Mouse (Mus musculus): ENCODE results near the gene Epb42. TPM values are rescaled to one million over a fixed set of nuclear protein-coding genes. Genes with fewer than 3 reads are reported as not detected.

Gene Epb42
- total and polyA plus RNA-seq, 2 experiments = 0.10 TPM; not detected in 1

DNA sequence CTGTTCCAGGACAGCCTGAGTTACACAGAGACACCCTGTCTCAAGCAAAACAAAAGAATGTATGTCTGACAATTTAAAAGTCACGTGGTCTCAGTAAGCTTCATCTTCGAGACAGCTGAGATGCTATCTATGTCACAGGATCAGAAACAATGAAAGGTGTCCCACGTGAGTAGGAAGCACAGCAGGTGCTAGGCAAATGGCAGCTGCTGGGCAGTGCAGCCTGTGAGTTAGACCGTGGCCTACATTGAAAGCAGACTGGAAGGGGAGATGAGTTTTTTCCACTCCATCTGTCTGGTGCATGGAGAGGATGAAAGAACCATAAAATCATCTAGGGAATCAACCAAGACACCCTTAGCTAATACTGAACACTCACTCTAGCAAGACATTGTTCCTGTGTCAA, 30.2 kb upstream of the Epb42 start:
- Histone ChIP-seq H3K79me2 (ENCODE audit: control insufficient read depth, insufficient read depth, low read length) (no peaks in the 10 kb centered on the region), H3K4me1 (ENCODE audit: control insufficient read depth, insufficient read depth, low read length) (no peaks in the 10 kb centered on the region), H3K27me3 (ENCODE audit: control insufficient read depth, insufficient read depth, low read length) (no peaks in the 10 kb centered on the region), H3K27ac (replicated peaks; ENCODE audit: insufficient read depth, low read depth, low read length) (no peak overlapping the region), H3K36me3 (ENCODE audit: control insufficient read depth, insufficient read depth, low read length) (no peaks in the 10 kb centered on the region), H3K9ac (ENCODE audit: low read depth, low read length) (no peak overlapping the region), H3K4me3 (ENCODE audit: insufficient read depth, low read depth, low read length) (no peak overlapping the region)
- no peak for DNase-seq (ENCODE audit: extremely low read depth, low read depth, low spot score)
- WGBS = 58% methylated on average over 4 of the region's 4 CpGs
- TF ChIP-seq POLR2A (IDR thresholded peaks at IDR 0.05; ENCODE audit: extremely low read depth, insufficient read depth, low read length) (no peak), CTCF (IDR thresholded peaks at IDR 0.05; ENCODE audit: low read depth, low read length) (no peak)

DNA sequence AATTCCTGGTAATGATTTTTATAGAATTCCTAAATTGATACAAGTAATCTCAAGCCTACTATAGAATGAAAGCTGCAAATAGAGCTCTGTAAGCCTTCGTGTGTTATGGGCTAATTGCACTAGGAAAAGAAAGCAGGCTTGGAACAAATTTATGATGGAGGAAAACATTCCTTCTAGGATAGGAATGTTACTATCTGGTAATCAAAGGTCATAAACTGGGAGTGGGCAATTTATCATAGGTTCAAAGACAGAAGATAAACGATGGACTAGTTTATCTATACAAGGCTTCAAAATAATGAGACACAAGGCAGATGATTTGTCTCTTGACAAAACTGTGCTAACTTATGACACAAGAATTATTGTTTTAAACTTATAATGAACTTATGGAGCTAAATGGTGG, 24.4 kb upstream of the Epb42 start:
- Histone ChIP-seq H3K9ac (ENCODE audit: low read depth, low read length) (no peak overlapping the region), H3K36me3 (ENCODE audit: control insufficient read depth, insufficient read depth, low read length) (no peaks in the 10 kb centered on the region), H3K27ac (replicated peaks; ENCODE audit: insufficient read depth, low read depth, low read length) (no peak overlapping the region), H3K4me3 (ENCODE audit: insufficient read depth, low read depth, low read length) (no peak overlapping the region), H3K79me2 (ENCODE audit: control insufficient read depth, insufficient read depth, low read length) (no peaks in the 10 kb centered on the region), H3K4me1 (ENCODE audit: control insufficient read depth, insufficient read depth, low read length) (no peaks in the 10 kb centered on the region), H3K27me3 (ENCODE audit: control insufficient read depth, insufficient read depth, low read length) (no peaks in the 10 kb centered on the region; the same call in 1 of the 2 replicates)
- TF ChIP-seq POLR2A (IDR thresholded peaks at IDR 0.05; ENCODE audit: extremely low read depth, insufficient read depth, low read length) = no peak
- no peak for TF ChIP-seq CTCF (IDR thresholded peaks at IDR 0.05; ENCODE audit: low read depth, low read length)
- no peak for DNase-seq (ENCODE audit: extremely low read depth, low read depth, low spot score)
- WGBS = 77% methylated on average over 2 of the region's 2 CpGs

DNA sequence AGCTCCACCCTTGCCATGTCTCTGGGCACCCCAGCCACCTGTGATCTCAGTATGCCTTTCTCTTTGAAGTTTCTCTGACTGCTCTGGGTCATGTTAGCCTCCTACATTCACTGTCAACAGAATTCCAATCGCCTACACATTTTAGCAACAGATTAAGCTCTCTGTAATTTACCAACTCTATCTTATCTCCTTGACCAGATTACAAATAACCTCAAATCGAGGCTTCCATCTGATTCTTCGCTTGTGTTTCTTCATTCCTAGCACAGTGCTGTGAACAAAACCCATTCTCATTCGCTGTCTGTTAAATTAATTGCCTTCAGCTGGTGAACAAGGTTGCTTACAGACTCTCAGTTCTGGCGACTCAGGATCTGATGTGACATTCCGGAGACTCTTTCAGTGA, 21.1 kb upstream of the Epb42 start:
- no peaks in the 10 kb centered on the region; the same call in 1 of the 2 replicates for H3K27me3 ChIP-seq (ENCODE audit: control insufficient read depth, insufficient read depth, low read length)
- 53% methylated on average over 6 of the region's 6 CpGs for WGBS
- TF ChIP-seq POLR2A (IDR thresholded peaks at IDR 0.05; ENCODE audit: extremely low read depth, insufficient read depth, low read length) = no peak
- no peak for TF ChIP-seq CTCF (IDR thresholded peaks at IDR 0.05; ENCODE audit: low read depth, low read length)
- H3K79me2 ChIP-seq (ENCODE audit: control insufficient read depth, insufficient read depth, low read length) = no peaks in the 10 kb centered on the region
- H3K4me3 ChIP-seq (ENCODE audit: insufficient read depth, low read depth, low read length) = no peak overlapping the region
- DNase-seq (ENCODE audit: extremely low read depth, low read depth, low spot score) = no peak
- H3K36me3 ChIP-seq (ENCODE audit: control insufficient read depth, insufficient read depth, low read length) = no peaks in the 10 kb centered on the region
- no peak overlapping the region for H3K9ac ChIP-seq (ENCODE audit: low read depth, low read length)
- H3K4me1 ChIP-seq (ENCODE audit: control insufficient read depth, insufficient read depth, low read length) = no peaks in the 10 kb centered on the region
- H3K27ac ChIP-seq (replicated peaks; ENCODE audit: insufficient read depth, low read depth, low read length) = no peak overlapping the region

GRCm38 (mm10) chr2:121055915-121056314, 19.0 kb upstream of the Epb42 start:
- no peak overlapping the region for H3K4me3 ChIP-seq (ENCODE audit: insufficient read depth, low read depth, low read length)
- H3K27me3 ChIP-seq (ENCODE audit: control insufficient read depth, insufficient read depth, low read length) = no peaks in the 10 kb centered on the region; the same call in 1 of the 2 replicates
- no peaks in the 10 kb centered on the region for H3K79me2 ChIP-seq (ENCODE audit: control insufficient read depth, insufficient read depth, low read length)
- DNase-seq (ENCODE audit: extremely low read depth, low read depth, low spot score) = no peak
- no peaks in the 10 kb centered on the region for H3K4me1 ChIP-seq (ENCODE audit: control insufficient read depth, insufficient read depth, low read length)
- no peak overlapping the region for H3K27ac ChIP-seq (replicated peaks; ENCODE audit: insufficient read depth, low read depth, low read length)
- no peaks in the 10 kb centered on the region for H3K36me3 ChIP-seq (ENCODE audit: control insufficient read depth, insufficient read depth, low read length)
- 88% methylated on average over 6 of the region's 6 CpGs for whole genome bisulfite sequencing
- no peak overlapping the region for H3K9ac ChIP-seq (ENCODE audit: low read depth, low read length)
- TF ChIP-seq POLR2A (IDR thresholded peaks at IDR 0.05; ENCODE audit: extremely low read depth, insufficient read depth, low read length) (no peak), CTCF (IDR thresholded peaks at IDR 0.05; ENCODE audit: low read depth, low read length) (no peak)

DNA sequence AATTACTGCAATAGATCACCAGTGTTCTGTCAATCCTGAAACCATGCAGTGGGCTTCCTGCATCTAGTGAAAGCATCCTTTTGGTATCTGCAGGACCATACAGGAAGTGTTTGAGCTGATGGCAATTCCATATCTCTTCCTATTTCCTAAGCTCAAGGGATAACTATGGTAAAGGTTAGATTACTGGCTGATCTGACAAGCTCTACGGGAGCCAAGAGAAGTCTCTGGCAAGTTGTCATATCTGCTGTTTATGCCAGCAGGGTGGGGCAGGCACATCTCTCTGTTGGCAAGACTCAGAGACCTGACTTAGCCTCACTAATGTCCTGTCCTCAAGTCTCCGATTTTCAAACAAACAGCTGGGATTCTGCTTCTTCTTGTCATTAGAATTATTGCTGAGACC, 17.2 kb upstream of the Epb42 start:
- WGBS = 22% methylated on average over 2 of the region's 2 CpGs
- no peaks in the 10 kb centered on the region for H3K36me3 ChIP-seq (ENCODE audit: control insufficient read depth, insufficient read depth, low read length)
- TF ChIP-seq POLR2A (IDR thresholded peaks at IDR 0.05; ENCODE audit: extremely low read depth, insufficient read depth, low read length) (no peak), CTCF (IDR thresholded peaks at IDR 0.05; ENCODE audit: low read depth, low read length) (no peak)
- H3K4me1 ChIP-seq (ENCODE audit: control insufficient read depth, insufficient read depth, low read length) = no peaks in the 10 kb centered on the region
- H3K79me2 ChIP-seq (ENCODE audit: control insufficient read depth, insufficient read depth, low read length) = no peaks in the 10 kb centered on the region
- H3K27ac ChIP-seq (replicated peaks; ENCODE audit: insufficient read depth, low read depth, low read length) = no peak overlapping the region
- H3K4me3 ChIP-seq (ENCODE audit: insufficient read depth, low read depth, low read length) = no peak overlapping the region
- H3K9ac ChIP-seq (ENCODE audit: low read depth, low read length) = no peak overlapping the region
- DNase-seq (ENCODE audit: extremely low read depth, low read depth, low spot score) = peak; percentile 27
- H3K27me3 ChIP-seq (ENCODE audit: control insufficient read depth, insufficient read depth, low read length) = no peaks in the 10 kb centered on the region; the same call in 1 of the 2 replicates

GRCm38 (mm10) chr2:121052176-121052575, 15.3 kb upstream of the Epb42 start:
- DNase-seq (ENCODE audit: extremely low read depth, low read depth, low spot score) = no peak
- H3K27ac ChIP-seq (replicated peaks; ENCODE audit: insufficient read depth, low read depth, low read length) = no peak overlapping the region
- no peak overlapping the region for H3K4me3 ChIP-seq (ENCODE audit: insufficient read depth, low read depth, low read length)
- no peaks in the 10 kb centered on the region for H3K27me3 ChIP-seq (ENCODE audit: control insufficient read depth, insufficient read depth, low read length)
- WGBS = 78% methylated on average over 5 of the region's 5 CpGs
- H3K79me2 ChIP-seq (ENCODE audit: control insufficient read depth, insufficient read depth, low read length) = no peaks in the 10 kb centered on the region
- H3K4me1 ChIP-seq (ENCODE audit: control insufficient read depth, insufficient read depth, low read length) = no peaks in the 10 kb centered on the region
- no peak overlapping the region for H3K9ac ChIP-seq (ENCODE audit: low read depth, low read length)
- no peaks in the 10 kb centered on the region for H3K36me3 ChIP-seq (ENCODE audit: control insufficient read depth, insufficient read depth, low read length)
- TF ChIP-seq POLR2A (IDR thresholded peaks at IDR 0.05; ENCODE audit: extremely low read depth, insufficient read depth, low read length) (no peak), CTCF (IDR thresholded peaks at IDR 0.05; ENCODE audit: low read depth, low read length) (no peak)

Data from liver, adult 2 months (tissue).